Mouse (Mus musculus) lung, embryonic 14.5 days (tissue): Measurements from ENCODE around the gene Scnn1b. TPM values are rescaled to one million over a fixed set of nuclear protein-coding genes. Genes with fewer than 3 reads are reported as not detected.

Source experiments
- ATAC-seq: fragments of 200-750 bp; cut with Nextera tagmentation; 2 replicates; pipeline ENCODE4 v1.8.0; 2017; ENCODE audit warnings: mild to moderate bottlenecking, moderate TSS enrichment, moderate library complexity; ENCODE audit not compliant: insufficient read depth
- DNase-seq: peaks from one replicate; pipeline ENCODE4 v3.0.0-alpha.2; 2015
- H3K27ac ChIP-seq: fragments of 300-500 bp; sonication (generic); 2 replicates; pipeline ENCODE4 v1.5.1; 2014; ENCODE audit warnings: low read depth, mild to moderate bottlenecking, moderate library complexity
- H3K27me3 ChIP-seq: fragments of 300-500 bp; sonication (generic); 2 replicates; pipeline ENCODE4 v1.6.1; 2014; ENCODE audit warnings: low read length, control low read depth; ENCODE audit not compliant: insufficient read depth
- H3K36me3 ChIP-seq: fragments of 300-500 bp; sonication (generic); 2 replicates; pipeline ENCODE4 v1.6.1; 2014; ENCODE audit warnings: control low read depth; ENCODE audit not compliant: insufficient read depth
- H3K4me1 ChIP-seq: fragments of 300-500 bp; sonication (generic); 2 replicates; pipeline ENCODE4 v1.6.1; 2014; ENCODE audit warnings: antibody characterized with exemption, control low read depth; ENCODE audit not compliant: insufficient read depth
- H3K4me2 ChIP-seq: fragments of 300-500 bp; sonication (generic); 2 replicates; pipeline ENCODE4 v1.6.1; 2014; ENCODE audit warnings: mild to moderate bottlenecking
- H3K4me3 ChIP-seq: fragments of 300-500 bp; sonication (generic); 2 replicates; pipeline ENCODE4 v1.5.1; 2014; ENCODE audit warnings: low read depth, low read length
- H3K9ac ChIP-seq: fragments of 300-500 bp; sonication (generic); 2 replicates; pipeline ENCODE4 v1.6.1; 2014
- H3K9me3 ChIP-seq: fragments of 300-500 bp; sonication (generic); 2 replicates; pipeline ENCODE4 v1.6.1; 2016; ENCODE audit warnings: low read depth, low read length, control low read depth
- CTCF ChIP-seq: IDR thresholded peaks from 2 replicates; pipeline ENCODE4 v1.5.1; 2016; ENCODE audit warnings: antibody characterized with exemption, low read depth
- WGBS: fragments of 180-500 bp; shearing (Covaris S2); extraction: QIAGEN DNeasy Blood & Tissue Kit; methylation state at CpG from one replicate; pipeline ENCODE4 v1.1.7; 2014; 5-methylcytosine and 5-hydroxymethylcytosine counted together
- polyA plus RNA-seq: library from polyadenylated mRNA; unstranded; fragments of >200 nt; fragmentation: Nextera tagmentation; extraction: Ambion mirVana; gene quantifications from 2 replicates; pipeline ENCODE4 v1.2.1, GENCODE M21; 2014

Scnn1b gene
- polyA plus RNA-seq, result 4.4 and 5.7 TPM in 2 replicates

DNA sequence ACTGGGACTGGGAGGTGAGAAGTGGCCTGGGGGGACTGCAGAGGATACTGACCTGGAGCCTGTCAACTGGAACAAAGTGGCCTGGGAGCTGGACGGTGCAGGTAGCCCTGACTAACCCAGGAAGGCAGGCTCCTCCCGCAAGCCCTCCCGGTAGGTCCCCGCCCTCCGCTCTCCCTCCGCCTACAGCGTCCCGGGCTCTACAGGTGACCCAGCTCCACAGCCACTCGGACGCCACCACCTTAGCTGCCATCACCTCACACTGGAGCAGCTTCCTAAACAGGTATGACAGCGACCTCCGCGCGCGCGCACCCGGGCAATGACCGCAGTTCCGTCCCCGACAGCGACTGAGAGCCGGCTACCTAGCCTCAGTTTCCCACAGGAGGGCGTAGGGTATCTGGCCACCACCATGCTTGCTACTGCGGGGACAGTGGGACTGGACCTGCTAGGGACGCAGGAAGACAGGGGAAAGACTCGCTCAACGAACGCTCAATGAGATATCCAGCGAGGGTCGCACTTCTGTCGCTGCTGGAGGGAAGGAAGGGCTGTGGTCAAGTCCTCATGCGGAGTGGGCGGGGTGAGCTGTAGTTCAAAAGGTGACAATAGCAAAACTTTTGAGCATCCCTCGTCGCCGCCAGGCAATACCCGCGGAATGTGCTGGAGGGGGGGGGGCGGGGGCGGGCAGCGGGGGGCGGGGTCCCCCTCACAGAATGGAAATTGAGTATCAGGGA lies at the start of gene Scnn1b:
Gene Scnn1b (plus strand): TSS at position 181 of the 728 bp plus-strand sequence.
- peak within 1 kb of the TSS; percentile 34 for H3K4me3 ChIP-seq
- peak within 1 kb of the TSS; percentile 63 for H3K4me2 ChIP-seq
- DNase-seq (peak; percentile 14), ATAC-seq (peak; percentile 68)
- WGBS, result under 1% methylated on average over 37 of the region's 42 CpGs
- no peak for TF ChIP-seq CTCF
- H3K27me3 ChIP-seq, result peaks cover 19% of the 10 kb centered on the region
- no peak within 1 kb of the TSS for H3K27ac ChIP-seq
- H3K9me3 ChIP-seq, result no peaks in the 10 kb centered on the region
- H3K9ac ChIP-seq, result peak within 1 kb of the TSS; percentile 20; the same call in 1 of the 2 replicates
- no peaks in the 10 kb centered on the region for H3K4me1 ChIP-seq
- no peaks in the 10 kb centered on the region for H3K36me3 ChIP-seq

DNA sequence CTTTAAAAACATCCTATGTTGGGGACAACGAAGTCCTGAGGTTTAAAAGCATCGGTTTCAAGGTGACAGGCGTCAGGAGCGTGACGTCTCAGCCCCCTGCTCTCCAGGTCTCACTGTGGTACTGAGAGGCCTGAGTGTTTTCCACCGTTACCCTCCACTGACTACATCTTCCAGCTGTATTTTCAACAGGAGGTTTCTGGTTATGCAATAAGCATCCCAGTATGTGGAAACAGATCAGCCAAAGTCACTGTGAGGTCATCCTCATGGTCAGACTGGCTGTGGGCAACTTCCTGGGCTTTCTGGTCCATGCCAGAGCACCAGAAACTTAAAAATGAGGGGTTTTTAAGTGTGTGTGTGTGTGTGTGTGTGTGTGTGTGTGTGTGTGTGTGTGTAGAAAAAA lies 43.2 kb upstream of the Scnn1b start:
- no peak for DNase-seq
- no peak for ATAC-seq
- Histone ChIP-seq H3K36me3 (no peaks in the 10 kb centered on the region), H3K4me3 (no peak overlapping the region), H3K4me1 (no peaks in the 10 kb centered on the region), H3K27ac (no peak overlapping the region), H3K9me3 (no peaks in the 10 kb centered on the region), H3K27me3 (no peaks in the 10 kb centered on the region), H3K4me2 (no peak overlapping the region), H3K9ac (no peak overlapping the region)
- no peak for TF ChIP-seq CTCF
- WGBS, result 81% methylated on average over 6 of the region's 6 CpGs

DNA sequence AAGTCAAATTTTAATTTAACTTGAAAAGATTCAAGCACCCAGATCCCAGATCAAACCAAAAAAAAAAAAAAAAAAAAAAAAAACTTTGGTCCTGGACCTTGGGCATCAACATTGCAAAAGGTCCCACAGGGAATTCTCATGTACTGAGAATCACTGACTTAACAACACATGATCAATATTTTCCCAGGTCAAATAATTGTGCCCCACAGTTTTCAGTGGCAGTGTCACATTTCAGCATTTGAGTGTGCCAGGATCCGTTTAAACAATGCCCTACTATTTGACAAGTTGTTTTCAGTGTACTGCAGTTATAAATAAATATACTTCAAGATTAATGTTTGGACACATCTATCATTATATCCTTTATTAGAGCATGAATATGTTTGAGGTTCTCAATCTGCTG lies 36.4 kb upstream of the Scnn1b start:
- H3K27ac ChIP-seq, result no peak overlapping the region
- H3K4me1 ChIP-seq, result no peaks in the 10 kb centered on the region
- WGBS, result 50% methylated on average over 1 of the region's 1 CpGs
- DNase-seq (no peak), ATAC-seq (no peak)
- no peaks in the 10 kb centered on the region for H3K27me3 ChIP-seq
- no peak overlapping the region for H3K4me3 ChIP-seq
- TF ChIP-seq CTCF, result no peak
- H3K4me2 ChIP-seq, result no peak overlapping the region
- no peaks in the 10 kb centered on the region for H3K9me3 ChIP-seq
- no peaks in the 10 kb centered on the region for H3K36me3 ChIP-seq
- H3K9ac ChIP-seq, result no peak overlapping the region

DNA sequence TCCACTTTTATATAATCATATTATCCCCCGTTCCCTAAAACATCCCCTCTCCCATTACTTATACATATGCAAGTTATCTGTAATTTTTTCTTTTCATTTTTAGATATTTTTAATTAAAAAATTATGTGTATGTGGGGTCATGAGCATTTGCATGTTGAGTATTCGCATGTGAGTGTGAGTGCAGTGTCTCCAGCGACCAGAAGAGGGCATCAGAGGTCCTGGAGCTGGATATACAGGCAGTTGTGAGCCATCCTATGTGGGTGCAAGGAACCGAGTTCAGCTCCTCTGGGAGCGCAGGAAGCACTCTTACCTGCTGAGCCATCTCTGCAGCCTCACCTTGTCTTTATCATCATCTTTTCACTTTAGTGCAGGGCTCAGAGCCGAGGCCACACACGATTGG lies 29.4 kb upstream of the Scnn1b start:
- no peak overlapping the region for H3K4me3 ChIP-seq
- no peak overlapping the region for H3K4me2 ChIP-seq
- H3K27ac ChIP-seq, result no peak overlapping the region
- ATAC-seq (no peak), DNase-seq (no peak)
- no peaks in the 10 kb centered on the region for H3K36me3 ChIP-seq
- no peaks in the 10 kb centered on the region for H3K9me3 ChIP-seq
- TF ChIP-seq CTCF, result peak; percentile 40
- no peaks in the 10 kb centered on the region for H3K27me3 ChIP-seq
- H3K4me1 ChIP-seq, result no peaks in the 10 kb centered on the region
- no peak overlapping the region for H3K9ac ChIP-seq
- WGBS, result 80% methylated on average over 7 of the region's 7 CpGs

DNA sequence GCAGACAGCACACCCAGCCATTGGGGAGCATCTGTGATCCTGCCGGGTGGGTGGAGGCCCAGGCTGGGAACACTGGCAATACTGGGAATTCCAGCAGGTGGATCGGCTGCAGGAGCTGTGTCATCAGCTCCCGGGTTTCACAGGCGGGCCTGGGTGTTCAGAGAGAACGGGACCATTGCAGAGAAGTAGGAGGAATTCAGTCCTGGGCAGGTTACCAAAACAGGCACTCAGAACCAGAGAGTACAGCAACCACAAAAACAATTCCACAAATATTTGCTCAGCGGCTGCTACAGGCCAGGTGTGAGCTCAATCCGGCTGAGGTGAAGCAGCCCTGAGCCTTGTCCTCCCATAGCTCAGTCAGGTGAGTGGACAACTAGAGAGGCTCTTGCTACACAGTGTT lies 28.0 kb upstream of the Scnn1b start:
- ATAC-seq (peak; percentile 38), DNase-seq (peak; percentile 48)
- H3K9ac ChIP-seq, result no peak overlapping the region
- H3K4me3 ChIP-seq, result no peak overlapping the region
- no peak for TF ChIP-seq CTCF
- H3K4me2 ChIP-seq, result no peak overlapping the region
- H3K27ac ChIP-seq, result peak overlapping the region; percentile 12; the same call in 1 of the 2 replicates
- no peaks in the 10 kb centered on the region for H3K27me3 ChIP-seq
- H3K9me3 ChIP-seq, result no peaks in the 10 kb centered on the region
- 67% methylated on average over 7 of the region's 7 CpGs for WGBS
- H3K36me3 ChIP-seq, result no peaks in the 10 kb centered on the region
- H3K4me1 ChIP-seq, result no peaks in the 10 kb centered on the region

DNA sequence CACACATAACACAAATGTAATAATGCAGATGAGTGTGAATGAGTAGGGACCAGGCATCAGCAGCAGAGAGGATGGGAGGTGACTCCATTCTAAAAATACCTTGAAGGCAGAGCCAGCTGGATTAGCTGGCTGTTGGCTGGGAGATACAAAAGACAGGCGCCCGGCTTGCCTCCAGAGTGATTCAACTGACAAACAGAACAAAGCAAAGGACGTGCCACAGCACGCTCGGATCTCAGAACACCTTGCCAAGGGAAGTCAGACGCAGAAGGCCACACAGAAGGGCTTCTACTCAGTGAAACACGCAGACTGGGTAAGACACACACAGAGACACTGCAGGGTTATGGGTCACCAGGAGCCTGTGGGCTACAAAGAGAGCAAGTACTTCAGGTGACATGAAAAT lies 24.0 kb upstream of the Scnn1b start:
- no peak overlapping the region for H3K9ac ChIP-seq
- no peak for ATAC-seq

DNA sequence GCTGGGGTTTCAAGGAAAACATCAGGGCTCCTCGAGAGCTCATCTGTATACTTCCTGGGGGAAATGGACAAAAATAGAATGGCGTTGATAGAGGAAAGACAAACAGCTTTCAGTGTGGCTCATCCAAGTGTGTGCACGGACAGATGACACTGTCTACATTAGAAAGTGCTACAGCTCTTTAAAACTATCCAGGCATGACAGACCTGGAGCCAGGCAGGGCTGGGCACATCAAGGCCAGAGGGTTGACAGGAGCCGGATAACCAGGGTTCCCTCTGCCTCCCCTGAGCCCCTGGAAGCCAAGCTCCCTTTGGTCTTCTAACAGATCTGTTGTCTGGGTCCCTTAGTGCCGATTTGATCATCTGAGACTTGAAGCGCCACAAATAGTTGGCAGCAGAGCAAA lies 22.6 kb upstream of the Scnn1b start:
- ATAC-seq (no peak), DNase-seq (no peak)
- no peak overlapping the region for H3K4me2 ChIP-seq
- H3K9me3 ChIP-seq, result no peaks in the 10 kb centered on the region
- no peaks in the 10 kb centered on the region for H3K36me3 ChIP-seq
- no peak for TF ChIP-seq CTCF
- H3K4me1 ChIP-seq, result no peaks in the 10 kb centered on the region
- H3K27ac ChIP-seq, result no peak overlapping the region
- H3K9ac ChIP-seq, result no peak overlapping the region
- no peaks in the 10 kb centered on the region for H3K27me3 ChIP-seq
- 46% methylated on average over 6 of the region's 6 CpGs for WGBS
- no peak overlapping the region for H3K4me3 ChIP-seq

More for the DNA sequence above, 24.0 kb upstream of the Scnn1b start:
- no peaks in the 10 kb centered on the region for H3K36me3 ChIP-seq
- H3K27ac ChIP-seq, result no peak overlapping the region; the same call in 1 of the 2 replicates
- H3K4me3 ChIP-seq, result no peak overlapping the region
- TF ChIP-seq CTCF, result no peak
- no peaks in the 10 kb centered on the region for H3K27me3 ChIP-seq
- H3K9me3 ChIP-seq, result no peaks in the 10 kb centered on the region
- WGBS, result 53% methylated on average over 7 of the region's 7 CpGs
- no peak for DNase-seq
- H3K4me1 ChIP-seq, result no peaks in the 10 kb centered on the region
- H3K4me2 ChIP-seq, result no peak overlapping the region
